ENCODE assay signal across 21 mouse cellular contexts in the genomic region with DNA sequence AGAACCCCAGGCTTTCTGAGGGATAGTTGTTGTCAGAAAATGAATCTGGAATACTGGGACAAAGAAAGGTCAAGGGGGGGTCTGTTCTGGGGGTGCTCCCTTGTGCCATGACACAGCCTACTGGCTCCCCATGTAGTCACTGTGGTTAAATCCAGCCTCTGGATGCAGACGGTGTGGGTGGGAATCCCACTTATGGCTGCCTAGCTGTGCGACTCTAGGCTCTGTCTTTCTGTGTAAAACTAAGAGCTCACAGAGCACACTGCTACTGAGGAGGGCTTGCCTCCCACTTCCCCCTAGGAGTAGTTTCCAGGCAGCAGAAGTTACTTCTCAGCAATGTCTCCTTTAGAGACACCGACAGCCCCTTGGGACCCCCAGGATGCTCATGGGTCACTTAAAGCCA. TPM values are rescaled to one million over a fixed set of nuclear protein-coding genes. Genes with fewer than 3 reads are reported as not detected.
DNase-seq lines count a peak whose midpoint lies in the region; ATAC-seq and TF ChIP-seq lines count a peak whose summit lies in the region.
"Had no signal": no experiment of that assay in that cellular context is flagged by ENCODE, and none has a peak within 500 bp of the region (broad histone marks: within the 10 kb centered on the region; RNA-seq: fewer than 3 reads in every experiment).

No protein-coding gene starts in this region.

- no peak for ATAC-seq in intestine, embryonic 16.5 days
- ATAC-seq in intestine, embryonic 15.5 days: no peak
- no peak for ATAC-seq in liver, embryonic 16.5 days (ENCODE audit: low read depth)
- no peak for ATAC-seq in neural tube, embryonic 15.5 days (ENCODE audit: low FRiP score)
- ATAC-seq: forebrain, embryonic 15.5 days; midbrain, embryonic 15.5 days; Patski had no signal

- no peaks in the 10 kb centered on the region for H3K36me3 ChIP-seq in intestine, embryonic 16.5 days (ENCODE audit: control insufficient read depth, insufficient read depth, low read length)
- H3K36me3 ChIP-seq in intestine, embryonic 15.5 days: no peaks in the 10 kb centered on the region
- peaks cover 0 to 44% of the 10 kb centered on the region in 2 experiments; a peak in 2 of 4 replicates for H3K36me3 ChIP-seq in MEL (ENCODE audit: control insufficient read depth in 1 of 2, insufficient read depth in 2 of 2, low read length in 2 of 2)
- H3K36me3 ChIP-seq in liver, embryonic 16.5 days (ENCODE audit: control insufficient read depth, insufficient read depth): no peaks in the 10 kb centered on the region
- no peaks in the 10 kb centered on the region for H3K36me3 ChIP-seq in neural tube, embryonic 15.5 days
- H3K36me3 ChIP-seq: forebrain, embryonic 15.5 days; limb, embryonic 15.5 days; midbrain, embryonic 15.5 days had no signal

- 0 out of 2 replicates have a peak overlapping the region, but pooled peaks have one; percentile 14 for H3K27ac ChIP-seq in intestine, embryonic 16.5 days (ENCODE audit: low read length)
- H3K27ac ChIP-seq in intestine, embryonic 15.5 days: no peak overlapping the region
- no peak overlapping the region for H3K27ac ChIP-seq in MEL (ENCODE audit: control insufficient read depth, low read depth, low read length)
- peak overlapping the region; percentile 38 for H3K27ac ChIP-seq in embryonic fibroblast, embryonic 13.5 days (ENCODE audit: insufficient read depth, low read length)
- H3K27ac ChIP-seq in liver, embryonic 16.5 days (ENCODE audit: low read length): peak overlapping the region; percentile 49
- no peak overlapping the region for H3K27ac ChIP-seq in neural tube, embryonic 15.5 days (replicated peaks)
- H3K27ac ChIP-seq: forebrain, embryonic 15.5 days; heart, adult 2 months; limb, embryonic 15.5 days; midbrain, embryonic 15.5 days had no signal

- no peak for TF ChIP-seq EP300 in MEL (IDR thresholded peaks at IDR 0.05; ENCODE audit: low read depth in 1 of 2, low read length in 2 of 2)

- peaks cover 34% of the 10 kb centered on the region for H3K4me1 ChIP-seq in intestine, embryonic 16.5 days (ENCODE audit: control insufficient read depth, insufficient read depth, low read length)
- peaks cover 26% of the 10 kb centered on the region for H3K4me1 ChIP-seq in intestine, embryonic 15.5 days (replicated peaks)
- peaks cover 29 to 66% of the 10 kb centered on the region in 2 experiments for H3K4me1 ChIP-seq in MEL (ENCODE audit: control insufficient read depth in 1 of 2, insufficient read depth in 2 of 2, low read length in 2 of 2)
- peaks cover 4% of the 10 kb centered on the region; the same call in 1 of the 2 replicates for H3K4me1 ChIP-seq in embryonic fibroblast, embryonic 13.5 days (ENCODE audit: control insufficient read depth, insufficient read depth, low read length)
- peaks cover 74% of the 10 kb centered on the region for H3K4me1 ChIP-seq in liver, embryonic 16.5 days (ENCODE audit: control insufficient read depth, low read depth, low read length)
- H3K4me1 ChIP-seq in neural tube, embryonic 15.5 days: peaks cover 16% of the 10 kb centered on the region

- WGBS in intestine, embryonic 16.5 days: 82% methylated on average over 3 of the region's 3 CpGs
- 85% methylated on average over 3 of the region's 3 CpGs for WGBS in intestine, embryonic 15.5 days
- WGBS in liver, embryonic 16.5 days (ENCODE audit: insufficient replicate concordance): 76% methylated on average over 3 of the region's 3 CpGs
- WGBS in neural tube, embryonic 15.5 days: 85% methylated on average over 3 of the region's 3 CpGs

- no peak for TF ChIP-seq RAD21 in MEL (IDR thresholded peaks at IDR 0.05; ENCODE audit: low read depth, low read length)

- DNase-seq in MEL (ENCODE audit: low read depth, low spot score): peak; percentile 25
- DNase-seq in layer of hippocampus, adult 8-10 months (ENCODE audit: low spot score in 2 of 2): no peak
- no peak for DNase-seq in lung, postnatal 14 days
- DNase-seq: adrenal gland, postnatal 36 days; B cell, adult 2 months; kidney, adult 2 months had no signal

- no peak for TF ChIP-seq CTCF in MEL (IDR thresholded peaks at IDR 0.05 in 2 of 3, conservative IDR thresholded peaks at IDR 0.05 in 1 of 3; ENCODE audit: control insufficient read depth in 1 of 3, insufficient read depth in 1 of 3, low read depth in 2 of 3, low read length in 3 of 3, poor library complexity in 1 of 3, severe bottlenecking in 1 of 3)
- TF ChIP-seq CTCF in embryonic fibroblast, embryonic 13.5 days (IDR thresholded peaks at IDR 0.05; ENCODE audit: borderline replicate concordance, insufficient read depth, low read length): no peak

- no peak overlapping the region for H3K9ac ChIP-seq in intestine, embryonic 16.5 days (ENCODE audit: low read depth, low read length)
- H3K9ac ChIP-seq in intestine, embryonic 15.5 days: no peak overlapping the region
- no peak overlapping the region for H3K9ac ChIP-seq in MEL (ENCODE audit: control insufficient read depth, low read depth, low read length, poor library complexity, severe bottlenecking)
- no peak overlapping the region for H3K9ac ChIP-seq in liver, embryonic 16.5 days (ENCODE audit: low read depth, low read length)
- H3K9ac ChIP-seq in neural tube, embryonic 15.5 days (replicated peaks): no peak overlapping the region
- H3K9ac ChIP-seq: forebrain, embryonic 15.5 days; hindbrain, embryonic 14.5 days; limb, embryonic 15.5 days; midbrain, embryonic 15.5 days had no signal

- no peaks in the 10 kb centered on the region; the same call in 1 of the 2 replicates for H3K79me2 ChIP-seq in MEL (ENCODE audit: control insufficient read depth, insufficient read depth, low read length, poor library complexity)

- no peak overlapping the region for H3K4me3 ChIP-seq in intestine, embryonic 16.5 days (ENCODE audit: low read length)
- no peak overlapping the region for H3K4me3 ChIP-seq in intestine, embryonic 15.5 days (replicated peaks)
- H3K4me3 ChIP-seq in MEL (ENCODE audit: control insufficient read depth in 1 of 2, insufficient read depth in 1 of 2, low read depth in 2 of 2, low read length in 2 of 2): no peak overlapping the region
- no peak overlapping the region for H3K4me3 ChIP-seq in embryonic fibroblast, embryonic 13.5 days (ENCODE audit: insufficient read depth, low read length)
- H3K4me3 ChIP-seq in liver, embryonic 16.5 days (ENCODE audit: low read depth, low read length): no peak overlapping the region
- H3K4me3 ChIP-seq in neural tube, embryonic 15.5 days (replicated peaks): no peak overlapping the region
- H3K4me3 ChIP-seq: forebrain, embryonic 15.5 days; heart, adult 2 months; limb, embryonic 15.5 days; midbrain, embryonic 15.5 days had no signal

- H3K27me3 ChIP-seq in intestine, embryonic 16.5 days (replicated peaks; ENCODE audit: control insufficient read depth, insufficient read depth, low read length): peaks cover 9% of the 10 kb centered on the region
- peaks cover 8% of the 10 kb centered on the region for H3K27me3 ChIP-seq in intestine, embryonic 15.5 days (replicated peaks)
- H3K27me3 ChIP-seq in MEL (ENCODE audit: control insufficient read depth in 1 of 2, insufficient read depth in 2 of 2, low read length in 2 of 2): no peaks in the 10 kb centered on the region
- no peaks in the 10 kb centered on the region; the same call in 1 of the 2 replicates for H3K27me3 ChIP-seq in liver, embryonic 16.5 days (ENCODE audit: control insufficient read depth, insufficient read depth, low read depth, low read length)
- H3K27me3 ChIP-seq in neural tube, embryonic 15.5 days (replicated peaks): peaks cover 60% of the 10 kb centered on the region
- H3K27me3 ChIP-seq: Patski had no signal

- H3K9me3 ChIP-seq in intestine, embryonic 16.5 days (ENCODE audit: control insufficient read depth, low read length): no peaks in the 10 kb centered on the region
- no peaks in the 10 kb centered on the region for H3K9me3 ChIP-seq in intestine, embryonic 15.5 days
- no peaks in the 10 kb centered on the region for H3K9me3 ChIP-seq in MEL (replicated peaks; ENCODE audit: insufficient read depth, low read length)
- H3K9me3 ChIP-seq in liver, embryonic 16.5 days (replicated peaks; ENCODE audit: control insufficient read depth, low read length): no peaks in the 10 kb centered on the region
- H3K9me3 ChIP-seq in neural tube, embryonic 15.5 days (replicated peaks): no peaks in the 10 kb centered on the region
- H3K9me3 ChIP-seq: forebrain, embryonic 15.5 days; limb, embryonic 15.5 days; midbrain, embryonic 15.5 days had no signal

- no peak for TF ChIP-seq POLR2A in MEL (IDR thresholded peaks at IDR 0.05; ENCODE audit: control insufficient read depth in 1 of 2, insufficient read depth in 1 of 2, low read depth in 1 of 2, low read length in 2 of 2, poor library complexity in 1 of 2)
- no peak for TF ChIP-seq POLR2A in embryonic fibroblast, embryonic 13.5 days (IDR thresholded peaks at IDR 0.05; ENCODE audit: low read depth, low read length)

- no peak overlapping the region for H3K4me2 ChIP-seq in intestine, embryonic 16.5 days (ENCODE audit: low read depth, low read length)
- no peak overlapping the region for H3K4me2 ChIP-seq in intestine, embryonic 15.5 days (replicated peaks)
- H3K4me2 ChIP-seq in liver, embryonic 16.5 days (ENCODE audit: low read depth, low read length): no peak overlapping the region
- no peak overlapping the region for H3K4me2 ChIP-seq in neural tube, embryonic 15.5 days
- H3K4me2 ChIP-seq: forebrain, embryonic 15.5 days; hindbrain, embryonic 14.5 days; limb, embryonic 15.5 days; midbrain, embryonic 15.5 days had no signal

RNA-seq across cellular contexts. Expression of gene Tnfaip2, which starts 6.1 kb away (rescaled TPM):
- polyA plus RNA-seq in intestine, embryonic 16.5 days (2015; fragmentation: Nextera tagmentation; extraction: Ambion mirVana): 2.7 and 3.5 TPM in 2 replicates
- 4.9 and 5.7 TPM in 2 replicates for polyA plus RNA-seq in intestine, embryonic 15.5 days (2015; fragmentation: Nextera tagmentation; extraction: Ambion mirVana)
- total RNA-seq in MEL (2012; rRNA removed): 62.5 and 77.2 TPM in 2 replicates
- polyA plus RNA-seq in MEL (2012; ENCODE audit: insufficient read depth in 1 of 2, insufficient read length in 2 of 2, low read depth in 1 of 2, low replicate concordance in 2 of 2, missing spikeins in 1 of 2): 10 to 100 TPM; 51.4 to 66.8 TPM
- polyA plus RNA-seq in embryonic fibroblast, embryonic 13.5 days (2011; ENCODE audit: insufficient read length, low read depth, missing spikeins): 46.5 and 58.6 TPM in 2 replicates
- 71.9 and 77.2 TPM in 2 replicates for polyA plus RNA-seq in liver, embryonic 16.5 days (2015; fragmentation: Nextera tagmentation; extraction: Ambion mirVana)
- 1.00 and 3.3 TPM in 2 replicates for polyA plus RNA-seq in neural tube, embryonic 15.5 days (2015; fragmentation: Nextera tagmentation; extraction: Ambion mirVana)
- total RNA-seq in layer of hippocampus, adult 8-10 months (2022): 1 to 10 TPM in 3 of 4 experiments, under 1 TPM in 1; 0.85 to 1.8 (median 1.4) TPM

RNA-seq across cellular contexts. Expression of gene Exoc3l4, which starts 19.4 kb away (rescaled TPM):
- 20.4 and 29.1 TPM in 2 replicates for polyA plus RNA-seq in intestine, embryonic 16.5 days (2015; fragmentation: Nextera tagmentation; extraction: Ambion mirVana)
- polyA plus RNA-seq in intestine, embryonic 15.5 days (2015; fragmentation: Nextera tagmentation; extraction: Ambion mirVana): 11.1 and 11.5 TPM in 2 replicates
- 0.04 TPM in 1 of 2 replicates, not detected in the other for total RNA-seq in MEL (2012; rRNA removed)
- polyA plus RNA-seq in MEL (2012; ENCODE audit: insufficient read depth in 1 of 2, insufficient read length in 2 of 2, low read depth in 1 of 2, low replicate concordance in 2 of 2, missing spikeins in 1 of 2): under 1 TPM in 1 of 2 experiments, not detected in 1; 0.17 TPM
- 6.2 and 6.4 TPM in 2 replicates for polyA plus RNA-seq in embryonic fibroblast, embryonic 13.5 days (2011; ENCODE audit: insufficient read length, low read depth, missing spikeins)
- polyA plus RNA-seq in liver, embryonic 16.5 days (2015; fragmentation: Nextera tagmentation; extraction: Ambion mirVana): 23.4 and 28.5 TPM in 2 replicates
- polyA plus RNA-seq in neural tube, embryonic 15.5 days (2015; fragmentation: Nextera tagmentation; extraction: Ambion mirVana): 1.9 and 11.8 TPM in 2 replicates
- 1 to 10 TPM; 5.0 to 7.7 (median 6.5) TPM for total RNA-seq in layer of hippocampus, adult 8-10 months (2022)

RNA-seq across cellular contexts. Expression of gene Lbhd2, which starts 29.6 kb away (rescaled TPM):
- polyA plus RNA-seq in intestine, embryonic 16.5 days (2015; fragmentation: Nextera tagmentation; extraction: Ambion mirVana): 1.2 TPM in 2 replicates
- polyA plus RNA-seq in intestine, embryonic 15.5 days (2015; fragmentation: Nextera tagmentation; extraction: Ambion mirVana): 1.6 and 2.0 TPM in 2 replicates
- not detected in 2 replicates for total RNA-seq in MEL (2012; rRNA removed)
- not detected for polyA plus RNA-seq in MEL (2012; ENCODE audit: insufficient read depth in 1 of 2, insufficient read length in 2 of 2, low read depth in 1 of 2, low replicate concordance in 2 of 2, missing spikeins in 1 of 2)
- not detected in 2 replicates for polyA plus RNA-seq in embryonic fibroblast, embryonic 13.5 days (2011; ENCODE audit: insufficient read length, low read depth, missing spikeins)
- not detected in 2 replicates for polyA plus RNA-seq in liver, embryonic 16.5 days (2015; fragmentation: Nextera tagmentation; extraction: Ambion mirVana)
- 1.4 and 2.8 TPM in 2 replicates for polyA plus RNA-seq in neural tube, embryonic 15.5 days (2015; fragmentation: Nextera tagmentation; extraction: Ambion mirVana)
- total RNA-seq in layer of hippocampus, adult 8-10 months (2022): 1 to 10 TPM in 2 of 4 experiments, under 1 TPM in 1, not detected in 1; 0.61 to 2.3 (median 1.3) TPM
- total RNA-seq: gastrocnemius, adult 8-10 months; heart, adult 2 months; heart, postnatal 10 days had no signal
- polyA plus RNA-seq: embryonic facial prominence, embryonic 11.5 days; heart, adult 2 months; Patski had no signal

RNA-seq across cellular contexts. Expression of gene Gm266, which starts 49.5 kb away (rescaled TPM):
- 11.7 and 12.2 TPM in 2 replicates for polyA plus RNA-seq in intestine, embryonic 16.5 days (2015; fragmentation: Nextera tagmentation; extraction: Ambion mirVana)
- polyA plus RNA-seq in intestine, embryonic 15.5 days (2015; fragmentation: Nextera tagmentation; extraction: Ambion mirVana): 17.7 and 19.9 TPM in 2 replicates
- not detected in 2 replicates for total RNA-seq in MEL (2012; rRNA removed)
- not detected for polyA plus RNA-seq in MEL (2012; ENCODE audit: insufficient read depth in 1 of 2, insufficient read length in 2 of 2, low read depth in 1 of 2, low replicate concordance in 2 of 2, missing spikeins in 1 of 2)
- 0.72 TPM in 1 of 2 replicates, not detected in the other for polyA plus RNA-seq in embryonic fibroblast, embryonic 13.5 days (2011; ENCODE audit: insufficient read length, low read depth, missing spikeins)
- 0.46 and 0.52 TPM in 2 replicates for polyA plus RNA-seq in liver, embryonic 16.5 days (2015; fragmentation: Nextera tagmentation; extraction: Ambion mirVana)
- polyA plus RNA-seq in neural tube, embryonic 15.5 days (2015; fragmentation: Nextera tagmentation; extraction: Ambion mirVana): 2.9 and 12.0 TPM in 2 replicates
- total RNA-seq in layer of hippocampus, adult 8-10 months (2022): 1 to 10 TPM; 3.6 to 6.6 (median 4.6) TPM
- total RNA-seq: megakaryocyte progenitor cell, adult 5-6 weeks had no signal

RNA-seq across cellular contexts. Expression of gene Cdc42bpb, which starts 58.7 kb away (rescaled TPM):
- polyA plus RNA-seq in intestine, embryonic 16.5 days (2015; fragmentation: Nextera tagmentation; extraction: Ambion mirVana): 30.1 and 32.5 TPM in 2 replicates
- polyA plus RNA-seq in intestine, embryonic 15.5 days (2015; fragmentation: Nextera tagmentation; extraction: Ambion mirVana): 31.8 and 33.9 TPM in 2 replicates
- total RNA-seq in MEL (2012; rRNA removed): not detected in 2 replicates
- polyA plus RNA-seq in MEL (2012; ENCODE audit: insufficient read depth in 1 of 2, insufficient read length in 2 of 2, low read depth in 1 of 2, low replicate concordance in 2 of 2, missing spikeins in 1 of 2): not detected
- polyA plus RNA-seq in embryonic fibroblast, embryonic 13.5 days (2011; ENCODE audit: insufficient read length, low read depth, missing spikeins): 60.0 and 71.1 TPM in 2 replicates
- 8.1 and 10.1 TPM in 2 replicates for polyA plus RNA-seq in liver, embryonic 16.5 days (2015; fragmentation: Nextera tagmentation; extraction: Ambion mirVana)
- 30.2 and 33.7 TPM in 2 replicates for polyA plus RNA-seq in neural tube, embryonic 15.5 days (2015; fragmentation: Nextera tagmentation; extraction: Ambion mirVana)
- total RNA-seq in layer of hippocampus, adult 8-10 months (2022): 100 to 1,000 TPM; 114 to 140 (median 119) TPM

Comparison
In these comparisons a context has a peak if more than half of its experiments do, and no peak if none do; other contexts are left out.
1. H3K27ac ChIP-seq: peak in intestine, embryonic 16.5 days (single experiment), embryonic fibroblast, embryonic 13.5 days (single experiment) and liver, embryonic 16.5 days (single experiment); none in intestine, embryonic 15.5 days (single experiment), MEL (single experiment) and neural tube, embryonic 15.5 days (single experiment).